Mouse (Mus musculus) cortical plate, adult 2 months (tissue): ENCODE results near the gene Spred3. TPM values are rescaled to one million over a fixed set of nuclear protein-coding genes. Genes with fewer than 3 reads are reported as not detected.

Source experiments
- H3K27ac ChIP-seq: fragments of 200-500 bp; 2 replicates; pipeline ENCODE4 v1.5.1; 2012; ENCODE audit warnings: low read length, control low read depth, inconsistent platforms; ENCODE audit not compliant: insufficient read depth
- H3K4me1 ChIP-seq: fragments of 200-500 bp; 2 replicates; pipeline ENCODE4 v1.6.1; 2011; ENCODE audit warnings: low read length; ENCODE audit not compliant: control insufficient read depth, insufficient read depth
- H3K4me3 ChIP-seq: fragments of 200-500 bp; 2 replicates; pipeline ENCODE4 v1.5.1; 2011; ENCODE audit warnings: mild to moderate bottlenecking, low read length, control low read depth; ENCODE audit not compliant: insufficient read depth
- CTCF ChIP-seq: fragments of 200-500 bp; IDR thresholded peaks from 2 replicates; pipeline ENCODE4 v1.5.1; 2011; ENCODE audit warnings: mild to moderate bottlenecking, control low read depth, low read length; ENCODE audit not compliant: insufficient read depth; ENCODE audit errors: extremely low read depth
- POLR2A ChIP-seq: fragments of 200-500 bp; IDR thresholded peaks from 2 replicates; pipeline ENCODE4 v1.6.1; 2011; ENCODE audit warnings: mild to moderate bottlenecking, low read length, control low read depth; ENCODE audit not compliant: insufficient read depth; ENCODE audit errors: extremely low read depth
- polyA plus RNA-seq: library from polyadenylated mRNA; depleted of rRNA; stranded (reverse); fragments of >200 nt; gene quantifications from 2 replicates; pipeline ENCODE4 v1.2.3, GENCODE M21; 2012

Gene Spred3
- polyA plus RNA-seq, 1 experiment: 39.6 TPM

GRCm38 (mm10) chr7:29180854-29181236 is 10.6 kb upstream of the Spred3 start:
- TF ChIP-seq CTCF (no peak), POLR2A (no peak)
- peak overlapping the region; percentile 96 for H3K4me3 ChIP-seq
- H3K27ac ChIP-seq: no peak overlapping the region
- peaks cover 8% of the 10 kb centered on the region for H3K4me1 ChIP-seq

GRCm38 (mm10) chr7:29180077-29180853 is 10.1 kb upstream of the Spred3 start, which contains the start of gene Psmd8:
Psmd8 (minus strand) TSS chr7:29180701.
- Histone ChIP-seq H3K4me3 (peak within 1 kb of the TSS; percentile 96), H3K27ac (0 out of 2 replicates have a peak within 1 kb of the TSS, but pooled peaks have one; percentile 30), H3K4me1 (peaks cover 8% of the 10 kb centered on the region)
- TF ChIP-seq CTCF (0 out of 2 replicates have a peak, but pooled peaks have one; percentile 26), POLR2A (peak; percentile 74)

- Histone ChIP-seq H3K27ac (no peak overlapping the region), H3K4me3 (peak overlapping the region; percentile 96), H3K4me1 (peaks cover 8% of the 10 kb centered on the region)
- no peak for TF ChIP-seq CTCF
Observed at GRCm38 (mm10) chr7:29179323-29179722, 9.1 kb upstream of the Spred3 start.

GRCm38 (mm10) chr7:29178106-29178505 is 7.9 kb upstream of the Spred3 start:
- Histone ChIP-seq H3K4me3 (no peak overlapping the region), H3K27ac (no peak overlapping the region), H3K4me1 (peaks cover 8% of the 10 kb centered on the region)
- TF ChIP-seq POLR2A (no peak), CTCF (0 out of 2 replicates have a peak, but pooled peaks have one; percentile 14)

GRCm38 (mm10) chr7:29172390-29173016 is 2.3 kb upstream of the Spred3 start:
- Histone ChIP-seq H3K4me1 (no peaks in the 10 kb centered on the region), H3K27ac (no peak overlapping the region), H3K4me3 (no peak overlapping the region)
- TF ChIP-seq POLR2A: 0 out of 2 replicates have a peak, but pooled peaks have one; percentile 28
- TF ChIP-seq CTCF: no peak

- TF ChIP-seq CTCF (no peak), POLR2A (no peak)
- Histone ChIP-seq H3K27ac (no peak overlapping the region), H3K4me1 (no peaks in the 10 kb centered on the region), H3K4me3 (no peak overlapping the region)
Observed at GRCm38 (mm10) chr7:29171562-29172097, 1.4 kb upstream of the Spred3 start.

- Histone ChIP-seq H3K4me3 (peak overlapping the region; percentile 93; the same call in 1 of the 2 replicates), H3K27ac (no peak overlapping the region), H3K4me1 (no peaks in the 10 kb centered on the region)
- no peak for TF ChIP-seq CTCF
- no peak for TF ChIP-seq POLR2A
Observed at GRCm38 (mm10) chr7:29170755-29171561, 747 bp upstream of the Spred3 start.

- TF ChIP-seq CTCF: no peak
- TF ChIP-seq POLR2A: 0 out of 2 replicates have a peak, but pooled peaks have one; percentile 21
- Histone ChIP-seq H3K4me1 (no peaks in the 10 kb centered on the region), H3K27ac (peak overlapping the region; percentile 16), H3K4me3 (peak overlapping the region; percentile 93)
Observed at GRCm38 (mm10) chr7:29169231-29170065, 763 bp downstream of the Spred3 start.

GRCm38 (mm10) chr7:29168791-29169230 is 1.4 kb downstream of the Spred3 start:
- TF ChIP-seq POLR2A (no peak), CTCF (no peak)
- H3K27ac ChIP-seq: peak overlapping the region; percentile 16
- peak overlapping the region; percentile 93 for H3K4me3 ChIP-seq
- no peaks in the 10 kb centered on the region for H3K4me1 ChIP-seq
